Mouse (Mus musculus): ENCODE results near the gene Gm32742. TPM values are rescaled to one million over a fixed set of nuclear protein-coding genes. Genes with fewer than 3 reads are reported as not detected.
A peak's percentile ranks its signal among the peaks of the same experiment; 100 is the strongest.

Gm32742 gene
- polyA plus RNA-seq, 1 experiment: 0.93 TPM

GRCm38 (mm10) chr9:51175722-51176121, 10.4 kb upstream of the Gm32742 start:
- Histone ChIP-seq H3K27me3 (ENCODE audit: control insufficient read depth, insufficient read depth, low read length) (no peaks in the 10 kb centered on the region), H3K36me3 (ENCODE audit: control insufficient read depth, insufficient read depth, low read length) (no peaks in the 10 kb centered on the region), H3K4me1 (replicated peaks; ENCODE audit: control insufficient read depth, insufficient read depth, low read length) (peaks cover 7% of the 10 kb centered on the region), H3K4me3 (ENCODE audit: control insufficient read depth, insufficient read depth, low read length) (no peak overlapping the region), H3K27ac (ENCODE audit: control insufficient read depth, insufficient read depth, low read length) (no peak overlapping the region)
- 92% methylated on average over 1 of the region's 1 CpGs for WGBS
- DNase-seq: no peak
- TF ChIP-seq CTCF (IDR thresholded peaks at IDR 0.05; ENCODE audit: borderline replicate concordance, control insufficient read depth, extremely low read depth, insufficient read depth, low read length, poor library complexity) (no peak), POLR2A (IDR thresholded peaks at IDR 0.05; ENCODE audit: control insufficient read depth, extremely low read depth, insufficient read depth, low read length, poor library complexity) (no peak)

- TF ChIP-seq POLR2A (IDR thresholded peaks at IDR 0.05; ENCODE audit: control insufficient read depth, extremely low read depth, insufficient read depth, low read length, poor library complexity) (no peak), CTCF (IDR thresholded peaks at IDR 0.05; ENCODE audit: borderline replicate concordance, control insufficient read depth, extremely low read depth, insufficient read depth, low read length, poor library complexity) (no peak)
- Histone ChIP-seq H3K27ac (ENCODE audit: control insufficient read depth, insufficient read depth, low read length) (no peak overlapping the region), H3K27me3 (ENCODE audit: control insufficient read depth, insufficient read depth, low read length) (no peaks in the 10 kb centered on the region), H3K36me3 (ENCODE audit: control insufficient read depth, insufficient read depth, low read length) (no peaks in the 10 kb centered on the region), H3K4me3 (ENCODE audit: control insufficient read depth, insufficient read depth, low read length) (no peak overlapping the region), H3K4me1 (replicated peaks; ENCODE audit: control insufficient read depth, insufficient read depth, low read length) (peaks cover 2% of the 10 kb centered on the region; the same call in 1 of the 2 replicates)
- DNase-seq: no peak
- WGBS: 26% methylated on average over 8 of the region's 8 CpGs
These were observed 9.7 kb upstream of the Gm32742 start for GRCm38 (mm10) chr9:51174890-51175464.

GRCm38 (mm10) chr9:51170298-51170697, 5.0 kb upstream of the Gm32742 start:
- WGBS: 87% methylated on average over 6 of the region's 6 CpGs
- no peak overlapping the region for H3K27ac ChIP-seq (ENCODE audit: control insufficient read depth, insufficient read depth, low read length)
- H3K27me3 ChIP-seq (ENCODE audit: control insufficient read depth, insufficient read depth, low read length): no peaks in the 10 kb centered on the region
- DNase-seq: no peak
- no peak overlapping the region for H3K4me3 ChIP-seq (ENCODE audit: control insufficient read depth, insufficient read depth, low read length)
- H3K4me1 ChIP-seq (replicated peaks; ENCODE audit: control insufficient read depth, insufficient read depth, low read length): peaks cover 30% of the 10 kb centered on the region
- TF ChIP-seq CTCF (IDR thresholded peaks at IDR 0.05; ENCODE audit: borderline replicate concordance, control insufficient read depth, extremely low read depth, insufficient read depth, low read length, poor library complexity): no peak
- TF ChIP-seq POLR2A (IDR thresholded peaks at IDR 0.05; ENCODE audit: control insufficient read depth, extremely low read depth, insufficient read depth, low read length, poor library complexity): no peak
- H3K36me3 ChIP-seq (ENCODE audit: control insufficient read depth, insufficient read depth, low read length): no peaks in the 10 kb centered on the region

DNA sequence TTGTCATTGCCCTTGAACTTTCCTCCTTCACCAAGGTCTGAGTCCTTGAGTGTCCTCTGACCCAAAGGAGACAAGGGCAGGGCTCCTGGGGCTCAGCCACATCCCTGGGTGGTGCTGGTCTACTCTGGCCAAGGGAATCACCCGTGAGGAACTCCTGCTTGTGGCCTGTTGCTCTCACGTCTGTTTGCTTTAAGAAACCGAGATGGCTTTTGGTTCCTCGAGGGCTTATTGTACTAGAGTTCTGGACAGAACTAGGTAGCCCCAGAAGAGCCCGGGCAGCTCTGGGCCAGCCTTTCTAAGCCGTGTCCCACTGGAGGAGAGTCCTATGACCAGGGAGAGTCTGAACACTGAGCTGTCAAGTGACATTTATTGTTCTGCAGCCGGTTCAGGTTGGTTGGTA, 3.8 kb upstream of the Gm32742 start:
- 92% methylated on average over 7 of the region's 7 CpGs for WGBS
- peaks cover 31% of the 10 kb centered on the region for H3K4me1 ChIP-seq (replicated peaks; ENCODE audit: control insufficient read depth, insufficient read depth, low read length)
- H3K4me3 ChIP-seq (ENCODE audit: control insufficient read depth, insufficient read depth, low read length): no peak overlapping the region
- no peak for TF ChIP-seq CTCF (IDR thresholded peaks at IDR 0.05; ENCODE audit: borderline replicate concordance, control insufficient read depth, extremely low read depth, insufficient read depth, low read length, poor library complexity)
- no peak for TF ChIP-seq POLR2A (IDR thresholded peaks at IDR 0.05; ENCODE audit: control insufficient read depth, extremely low read depth, insufficient read depth, low read length, poor library complexity)
- no peaks in the 10 kb centered on the region for H3K36me3 ChIP-seq (ENCODE audit: control insufficient read depth, insufficient read depth, low read length)
- DNase-seq: no peak
- no peak overlapping the region for H3K27ac ChIP-seq (ENCODE audit: control insufficient read depth, insufficient read depth, low read length)
- no peaks in the 10 kb centered on the region for H3K27me3 ChIP-seq (ENCODE audit: control insufficient read depth, insufficient read depth, low read length)

GRCm38 (mm10) chr9:51168698-51169097, 3.4 kb upstream of the Gm32742 start:
- no peak for TF ChIP-seq POLR2A (IDR thresholded peaks at IDR 0.05; ENCODE audit: control insufficient read depth, extremely low read depth, insufficient read depth, low read length, poor library complexity)
- TF ChIP-seq CTCF (IDR thresholded peaks at IDR 0.05; ENCODE audit: borderline replicate concordance, control insufficient read depth, extremely low read depth, insufficient read depth, low read length, poor library complexity): no peak
- no peaks in the 10 kb centered on the region for H3K36me3 ChIP-seq (ENCODE audit: control insufficient read depth, insufficient read depth, low read length)
- H3K4me3 ChIP-seq (ENCODE audit: control insufficient read depth, insufficient read depth, low read length): no peak overlapping the region
- DNase-seq: no peak
- WGBS: 97% methylated on average over 5 of the region's 5 CpGs
- H3K4me1 ChIP-seq (replicated peaks; ENCODE audit: control insufficient read depth, insufficient read depth, low read length): peaks cover 34% of the 10 kb centered on the region
- H3K27ac ChIP-seq (ENCODE audit: control insufficient read depth, insufficient read depth, low read length): no peak overlapping the region
- H3K27me3 ChIP-seq (ENCODE audit: control insufficient read depth, insufficient read depth, low read length): no peaks in the 10 kb centered on the region

DNA sequence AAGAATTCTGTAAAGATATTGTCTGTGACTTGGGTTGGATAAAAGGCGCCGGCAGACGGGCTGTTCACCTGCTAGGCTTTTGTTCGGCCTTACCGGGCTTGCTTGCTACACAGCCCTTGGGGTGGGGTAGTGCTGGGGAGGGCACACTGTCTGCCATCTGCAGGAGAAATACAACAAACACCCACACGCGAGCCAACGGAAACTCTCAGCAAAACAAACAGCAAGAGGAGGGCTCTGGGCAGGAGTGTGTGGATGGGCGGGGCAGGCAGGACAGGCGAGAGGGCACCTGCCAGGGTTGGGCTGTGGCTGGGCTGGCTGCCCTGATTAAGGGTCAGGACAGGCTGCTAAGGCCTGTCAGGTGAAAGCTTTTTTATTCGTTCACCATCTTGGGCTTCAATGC, 2.6 kb upstream of the Gm32742 start:
- Histone ChIP-seq H3K27ac (ENCODE audit: control insufficient read depth, insufficient read depth, low read length) (peak overlapping the region; percentile 36; the same call in 1 of the 2 replicates), H3K4me1 (replicated peaks; ENCODE audit: control insufficient read depth, insufficient read depth, low read length) (peaks cover 37% of the 10 kb centered on the region), H3K36me3 (ENCODE audit: control insufficient read depth, insufficient read depth, low read length) (no peaks in the 10 kb centered on the region), H3K27me3 (ENCODE audit: control insufficient read depth, insufficient read depth, low read length) (no peaks in the 10 kb centered on the region), H3K4me3 (ENCODE audit: control insufficient read depth, insufficient read depth, low read length) (no peak overlapping the region)
- TF ChIP-seq POLR2A (IDR thresholded peaks at IDR 0.05; ENCODE audit: control insufficient read depth, extremely low read depth, insufficient read depth, low read length, poor library complexity): no peak
- no peak for TF ChIP-seq CTCF (IDR thresholded peaks at IDR 0.05; ENCODE audit: borderline replicate concordance, control insufficient read depth, extremely low read depth, insufficient read depth, low read length, poor library complexity)
- peak; percentile 54 for DNase-seq
- WGBS: 15% methylated on average over 11 of the region's 11 CpGs

DNA sequence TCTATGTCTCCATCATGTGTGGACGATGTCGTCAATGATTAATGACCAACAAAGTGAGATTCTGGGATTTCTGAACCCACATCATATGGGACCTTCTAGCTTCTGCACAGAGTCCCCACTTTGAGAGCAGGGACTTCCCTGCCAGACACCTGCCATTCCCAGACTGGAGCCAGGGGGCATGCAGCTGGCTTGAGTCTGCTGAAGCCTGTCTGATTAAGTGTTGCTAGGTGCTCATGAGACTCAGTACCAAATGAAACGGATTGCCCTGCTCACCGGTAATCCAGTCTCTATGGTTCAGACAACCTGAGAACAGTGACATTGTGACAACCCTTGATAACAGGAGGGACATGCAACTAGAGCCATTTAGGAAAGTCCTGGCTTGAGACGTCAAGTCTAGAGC, 1.3 kb downstream of the Gm32742 start:
- TF ChIP-seq POLR2A (IDR thresholded peaks at IDR 0.05; ENCODE audit: control insufficient read depth, extremely low read depth, insufficient read depth, low read length, poor library complexity): no peak
- TF ChIP-seq CTCF (IDR thresholded peaks at IDR 0.05; ENCODE audit: borderline replicate concordance, control insufficient read depth, extremely low read depth, insufficient read depth, low read length, poor library complexity): no peak
- WGBS: 96% methylated on average over 5 of the region's 5 CpGs
- Histone ChIP-seq H3K4me1 (replicated peaks; ENCODE audit: control insufficient read depth, insufficient read depth, low read length) (peaks cover 41% of the 10 kb centered on the region), H3K36me3 (ENCODE audit: control insufficient read depth, insufficient read depth, low read length) (no peaks in the 10 kb centered on the region), H3K4me3 (ENCODE audit: control insufficient read depth, insufficient read depth, low read length) (no peak overlapping the region), H3K27me3 (ENCODE audit: control insufficient read depth, insufficient read depth, low read length) (no peaks in the 10 kb centered on the region), H3K27ac (ENCODE audit: control insufficient read depth, insufficient read depth, low read length) (no peak overlapping the region)
- DNase-seq: no peak

Data from thymus, adult 2 months (tissue).